Mouse (Mus musculus) limb, embryonic 14.5 days (tissue): Measurements from ENCODE around the gene Smad3. TPM values are rescaled to one million over a fixed set of nuclear protein-coding genes. Genes with fewer than 3 reads are reported as not detected.

ENCODE experiments used
- ATAC-seq: fragments of 200-750 bp; cut with Nextera tagmentation; 2 replicates; pipeline ENCODE4 v1.8.0; 2017; ENCODE audit warnings: low read depth, moderate number of reproducible peaks, moderate TSS enrichment; ENCODE audit not compliant: low FRiP score
- DNase-seq: peaks from one replicate; pipeline ENCODE4 v3.0.0-alpha.2; 2015; ENCODE audit warnings: low spot score
- H3K27ac ChIP-seq: fragments of 300-500 bp; sonication (generic); replicated peaks from 2 replicates; pipeline ENCODE4 v1.5.1; 2014; ENCODE audit warnings: low read depth, mild to moderate bottlenecking, low read length, moderate library complexity, mixed read lengths
- H3K27me3 ChIP-seq: fragments of 300-500 bp; sonication (generic); 2 replicates; pipeline ENCODE4 v1.6.1; 2014; ENCODE audit warnings: low read length, mixed read lengths; ENCODE audit not compliant: control insufficient read depth, insufficient read depth
- H3K36me3 ChIP-seq: fragments of 300-500 bp; sonication (generic); 2 replicates; pipeline ENCODE4 v1.6.1; 2014; ENCODE audit warnings: mild to moderate bottlenecking, low read length, moderate library complexity, mixed read lengths; ENCODE audit not compliant: control insufficient read depth, insufficient read depth
- H3K4me1 ChIP-seq: fragments of 300-500 bp; sonication (generic); 2 replicates; pipeline ENCODE4 v1.6.1; 2014; ENCODE audit warnings: antibody characterized with exemption, low read length, mixed read lengths; ENCODE audit not compliant: control insufficient read depth, insufficient read depth
- H3K4me2 ChIP-seq: fragments of 300-500 bp; sonication (generic); replicated peaks from 2 replicates; pipeline ENCODE4 v1.6.1; 2014; ENCODE audit warnings: low read depth, mild to moderate bottlenecking, low read length, moderate library complexity; ENCODE audit not compliant: severe bottlenecking
- H3K4me3 ChIP-seq: fragments of 300-500 bp; sonication (generic); replicated peaks from 2 replicates; pipeline ENCODE4 v1.5.1; 2014; ENCODE audit warnings: low read length
- H3K9ac ChIP-seq: fragments of 300-500 bp; sonication (generic); 2 replicates; pipeline ENCODE4 v1.6.1; 2014; ENCODE audit warnings: mild to moderate bottlenecking, low read depth, low read length, moderate library complexity; ENCODE audit not compliant: severe bottlenecking
- H3K9me3 ChIP-seq: fragments of 300-500 bp; sonication (generic); 2 replicates; pipeline ENCODE4 v1.6.1; 2016; ENCODE audit warnings: low read length; ENCODE audit not compliant: control insufficient read depth
- POLR2A ChIP-seq: fragments of 200-500 bp; IDR thresholded peaks from 2 replicates; pipeline ENCODE4 v1.8.0; 2012; ENCODE audit warnings: inconsistent platforms, mild to moderate bottlenecking, moderate library complexity, borderline replicate concordance; ENCODE audit not compliant: insufficient read depth, insufficient read length; ENCODE audit errors: extremely low read depth
- WGBS: fragments of 180-500 bp; shearing (Covaris S2); extraction: QIAGEN DNeasy Blood & Tissue Kit; methylation state at CpG from one replicate; pipeline ENCODE4 v1.1.7; 2014; 5-methylcytosine and 5-hydroxymethylcytosine counted together
- polyA plus RNA-seq, 2 experiments: library from polyadenylated mRNA; depleted of rRNA in 1 of 2; stranded (reverse) in 1 of 2; unstranded in 1 of 2; fragments of >200 nt; fragmentation: Nextera tagmentation in 1 of 2; extraction: Ambion mirVana in 1 of 2; gene quantifications; 2 replicates each; pipeline versions ENCODE4 v1.2.1 to v1.2.3; 2012 to 2014

Smad3 gene
- polyA plus RNA-seq, 2 experiments: 25.1 to 50.9 TPM

DNA sequence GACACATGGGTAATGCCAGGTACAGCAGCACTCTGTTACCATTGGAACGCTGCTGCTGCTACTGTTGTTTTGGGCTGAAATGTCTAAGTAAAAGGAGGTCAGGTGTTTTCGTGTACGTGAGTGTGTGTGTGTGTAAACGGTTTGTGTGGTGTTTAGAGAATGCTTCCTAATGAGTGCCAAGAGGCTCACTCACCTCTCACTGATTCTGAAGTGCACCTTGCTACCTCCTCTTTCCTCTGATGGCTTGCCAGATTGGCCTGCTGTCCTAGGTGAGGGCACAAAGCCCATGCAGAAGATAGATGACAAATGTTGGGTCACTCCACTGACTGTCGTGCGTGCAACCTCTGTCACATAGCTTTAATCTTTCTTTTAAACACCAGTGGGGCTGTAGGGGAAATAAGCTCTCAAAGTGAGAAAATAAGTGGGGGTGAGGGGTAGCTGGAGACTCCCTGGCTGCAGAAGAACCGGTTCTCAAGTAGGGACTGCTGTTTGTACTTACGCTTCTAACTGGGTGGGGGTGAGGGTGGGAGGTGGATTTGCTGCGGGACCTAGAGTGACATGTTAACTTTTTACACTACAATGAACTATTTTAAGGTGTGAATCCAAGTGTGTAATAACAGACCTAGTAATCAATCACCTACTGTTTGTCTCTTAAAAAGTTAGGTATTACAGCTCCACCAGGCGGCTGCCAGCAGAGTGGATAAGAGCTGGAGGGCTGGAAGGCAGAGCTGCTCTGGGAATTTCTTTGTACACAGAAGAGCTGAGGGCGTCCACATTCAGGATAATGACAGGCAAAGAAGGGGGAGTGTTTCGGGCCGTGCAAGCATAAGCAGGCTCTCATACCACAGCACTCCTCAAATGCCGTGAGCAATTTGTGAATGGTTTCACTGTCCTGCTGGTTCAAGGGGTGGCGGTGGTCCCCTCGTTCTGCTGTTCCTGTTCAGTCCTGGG lies 145.0 kb downstream of the Smad3 start:
- DNase-seq (peak; percentile 60), ATAC-seq (peak; percentile 27)
- peak overlapping the region; percentile 18 for H3K4me2 ChIP-seq
- no peak overlapping the region for H3K4me3 ChIP-seq
- H3K27ac ChIP-seq: no peak overlapping the region
- no peaks in the 10 kb centered on the region for H3K9me3 ChIP-seq
- WGBS: 33% methylated on average over 16 of the region's 16 CpGs
- no peaks in the 10 kb centered on the region for H3K27me3 ChIP-seq
- TF ChIP-seq POLR2A: no peak
- H3K9ac ChIP-seq: no peak overlapping the region
- peaks cover 8% of the 10 kb centered on the region for H3K36me3 ChIP-seq
- peaks cover 57% of the 10 kb centered on the region for H3K4me1 ChIP-seq

DNA sequence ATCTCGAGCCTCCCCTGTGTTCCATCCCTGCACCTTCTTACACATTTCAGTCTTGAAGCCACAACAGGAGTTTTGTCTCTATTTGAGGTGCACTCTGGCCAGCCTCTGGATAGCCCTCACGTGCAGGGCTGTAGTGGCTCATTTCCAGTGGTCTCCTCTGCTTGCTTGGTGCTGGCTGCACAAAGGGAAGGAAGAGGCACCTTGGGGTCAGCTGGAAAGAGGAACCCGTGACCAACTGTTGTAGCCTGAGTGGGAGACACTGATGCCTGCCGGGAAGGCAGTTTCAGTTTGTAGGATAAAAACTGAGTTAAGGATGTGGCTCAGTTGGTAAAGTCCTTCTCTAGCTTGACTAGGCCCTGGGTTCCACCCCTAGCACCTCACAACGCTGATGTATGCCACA lies 145.8 kb downstream of the Smad3 start:
- no peak overlapping the region for H3K9ac ChIP-seq
- no peak overlapping the region; the same call in 1 of the 2 replicates for H3K27ac ChIP-seq
- no peak for TF ChIP-seq POLR2A
- no peak overlapping the region for H3K4me2 ChIP-seq
- no peaks in the 10 kb centered on the region for H3K27me3 ChIP-seq
- H3K36me3 ChIP-seq: peaks cover under 1% of the 10 kb centered on the region; the same call in 1 of the 2 replicates
- DNase-seq (no peak), ATAC-seq (no peak)
- 51% methylated on average over 5 of the region's 5 CpGs for WGBS
- H3K4me3 ChIP-seq: no peak overlapping the region
- H3K9me3 ChIP-seq: no peaks in the 10 kb centered on the region
- peaks cover 57% of the 10 kb centered on the region for H3K4me1 ChIP-seq

GRCm38 (mm10) chr9:63610841-63611366 lies 146.9 kb downstream of the Smad3 start:
- H3K4me1 ChIP-seq: peaks cover 57% of the 10 kb centered on the region
- H3K4me2 ChIP-seq: peak overlapping the region; percentile 35
- H3K27ac ChIP-seq: peak overlapping the region; percentile 84
- DNase-seq (peak; percentile 62), ATAC-seq (peak; percentile 58)
- peak overlapping the region; percentile 38; the same call in 1 of the 2 replicates for H3K9ac ChIP-seq
- H3K9me3 ChIP-seq: no peaks in the 10 kb centered on the region
- 12% methylated on average over 13 of the region's 13 CpGs for WGBS
- no peaks in the 10 kb centered on the region for H3K36me3 ChIP-seq
- H3K4me3 ChIP-seq: 0 out of 2 replicates have a peak overlapping the region, but pooled peaks have one; percentile 5
- no peaks in the 10 kb centered on the region for H3K27me3 ChIP-seq
- no peak for TF ChIP-seq POLR2A

DNA sequence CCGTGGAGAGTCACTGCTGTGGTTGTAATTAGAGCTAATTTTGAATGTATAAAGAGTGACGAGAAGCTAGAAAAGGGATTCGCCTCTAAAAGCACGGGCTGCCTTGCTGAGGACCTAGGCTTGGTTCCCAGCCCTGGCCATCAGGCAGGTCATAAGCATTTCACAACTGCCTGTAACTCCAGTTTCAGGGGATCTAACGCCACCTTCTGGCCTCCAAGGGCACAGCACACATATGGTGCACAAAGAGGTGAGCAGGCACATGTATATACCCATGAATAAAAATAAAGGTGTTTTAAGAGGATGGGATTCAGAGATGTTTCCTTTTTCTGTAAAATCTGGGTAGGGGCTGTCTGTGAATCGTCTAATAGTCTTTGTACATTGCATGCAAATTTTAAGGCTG lies 147.6 kb downstream of the Smad3 start:
- no peak overlapping the region for H3K4me3 ChIP-seq
- WGBS: 78% methylated on average over 6 of the region's 6 CpGs
- peak overlapping the region; percentile 35; the same call in 1 of the 2 replicates for H3K4me2 ChIP-seq
- no peak for TF ChIP-seq POLR2A
- H3K27me3 ChIP-seq: no peaks in the 10 kb centered on the region
- H3K4me1 ChIP-seq: peaks cover 57% of the 10 kb centered on the region
- peak overlapping the region; percentile 84 for H3K27ac ChIP-seq
- no peaks in the 10 kb centered on the region for H3K36me3 ChIP-seq
- ATAC-seq (no peak), DNase-seq (no peak)
- no peaks in the 10 kb centered on the region for H3K9me3 ChIP-seq
- H3K9ac ChIP-seq: no peak overlapping the region

- no peak for ATAC-seq
- no peaks in the 10 kb centered on the region for H3K9me3 ChIP-seq
Measured at GRCm38 (mm10) chr9:63609776-63610175, 148.0 kb downstream of the Smad3 start.

More at GRCm38 (mm10) chr9:63609776-63610175, 148.0 kb downstream of the Smad3 start:
- peaks cover 55% of the 10 kb centered on the region for H3K4me1 ChIP-seq
- no peak overlapping the region for H3K4me3 ChIP-seq
- no peak overlapping the region for H3K27ac ChIP-seq
- no peak overlapping the region for H3K9ac ChIP-seq
- no peak for TF ChIP-seq POLR2A
- no peaks in the 10 kb centered on the region for H3K36me3 ChIP-seq
- no peak overlapping the region for H3K4me2 ChIP-seq
- 89% methylated on average over 2 of the region's 2 CpGs for WGBS
- no peaks in the 10 kb centered on the region for H3K27me3 ChIP-seq
- DNase-seq: no peak
